Mouse (Mus musculus): ENCODE results near the gene Zscan2. TPM values are rescaled to one million over a fixed set of nuclear protein-coding genes. Genes with fewer than 3 reads are reported as not detected.

Zscan2 gene
- polyA plus RNA-seq, 1 experiment from 2014 or later, result 3.3 TPM

DNA sequence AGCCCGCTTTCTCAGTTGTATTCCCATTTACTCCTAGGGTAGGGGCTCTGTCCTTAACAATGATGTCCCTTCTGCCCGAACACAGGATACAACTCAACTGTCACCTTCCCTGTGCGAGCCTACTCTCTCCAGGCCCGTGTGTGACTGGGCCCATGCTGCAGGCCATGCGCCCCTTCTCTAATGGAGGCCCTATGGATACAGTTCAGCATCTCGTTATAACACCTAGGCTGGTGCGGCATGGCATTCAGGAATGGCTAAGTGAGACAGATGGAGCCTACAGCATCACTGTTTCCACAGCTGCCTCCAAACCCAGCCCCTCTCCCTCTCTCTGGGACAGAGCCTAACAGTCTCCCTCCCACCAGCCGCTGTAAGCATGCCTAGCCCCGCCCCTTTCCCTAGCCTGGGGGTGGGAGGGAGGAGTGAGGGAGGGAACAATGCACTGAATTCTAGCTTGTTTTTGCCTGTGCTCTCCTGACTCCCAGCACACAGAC, 28.3 kb downstream of the Zscan2 start:
- Histone ChIP-seq H3K4me3 (ENCODE audit: low read length) (no peak overlapping the region), H3K4me2 (ENCODE audit: low read length) (no peak overlapping the region), H3K9ac (ENCODE audit: low read depth, low read length) (no peak overlapping the region), H3K36me3 (ENCODE audit: control insufficient read depth, insufficient read depth, low read length) (peaks cover 15% of the 10 kb centered on the region), H3K9me3 (ENCODE audit: control insufficient read depth, low read length) (no peaks in the 10 kb centered on the region), H3K27ac (ENCODE audit: low read depth, low read length) (peak overlapping the region; percentile 19), H3K27me3 (replicated peaks; ENCODE audit: control insufficient read depth, insufficient read depth, low read length) (no peaks in the 10 kb centered on the region), H3K4me1 (ENCODE audit: control insufficient read depth, insufficient read depth, low read depth, low read length) (no peaks in the 10 kb centered on the region; the same call in 1 of the 2 replicates)
- peak; percentile 72 for ATAC-seq
- 38% methylated on average over 9 of the region's 9 CpGs for WGBS

DNA sequence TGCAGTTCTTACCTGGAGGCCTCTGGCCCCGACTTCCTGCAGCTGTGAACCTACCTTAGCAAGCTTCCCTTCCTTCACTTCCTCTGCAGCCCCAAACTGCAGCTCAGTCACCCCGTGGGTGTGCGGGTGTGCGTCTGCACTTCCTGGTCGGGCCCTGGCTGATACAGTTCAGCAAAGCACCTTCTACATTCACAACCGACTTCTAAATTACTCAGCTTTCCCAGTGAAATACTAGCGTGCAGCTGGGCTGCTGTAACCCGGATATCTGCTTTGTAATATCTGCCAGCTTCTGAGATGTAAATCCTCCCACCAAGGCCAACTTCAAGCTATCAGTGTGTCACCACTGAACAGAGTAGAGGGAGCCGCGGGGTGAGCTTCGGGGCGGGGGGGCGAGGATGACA, 29.1 kb downstream of the Zscan2 start:
- ATAC-seq, result no peak

DNA sequence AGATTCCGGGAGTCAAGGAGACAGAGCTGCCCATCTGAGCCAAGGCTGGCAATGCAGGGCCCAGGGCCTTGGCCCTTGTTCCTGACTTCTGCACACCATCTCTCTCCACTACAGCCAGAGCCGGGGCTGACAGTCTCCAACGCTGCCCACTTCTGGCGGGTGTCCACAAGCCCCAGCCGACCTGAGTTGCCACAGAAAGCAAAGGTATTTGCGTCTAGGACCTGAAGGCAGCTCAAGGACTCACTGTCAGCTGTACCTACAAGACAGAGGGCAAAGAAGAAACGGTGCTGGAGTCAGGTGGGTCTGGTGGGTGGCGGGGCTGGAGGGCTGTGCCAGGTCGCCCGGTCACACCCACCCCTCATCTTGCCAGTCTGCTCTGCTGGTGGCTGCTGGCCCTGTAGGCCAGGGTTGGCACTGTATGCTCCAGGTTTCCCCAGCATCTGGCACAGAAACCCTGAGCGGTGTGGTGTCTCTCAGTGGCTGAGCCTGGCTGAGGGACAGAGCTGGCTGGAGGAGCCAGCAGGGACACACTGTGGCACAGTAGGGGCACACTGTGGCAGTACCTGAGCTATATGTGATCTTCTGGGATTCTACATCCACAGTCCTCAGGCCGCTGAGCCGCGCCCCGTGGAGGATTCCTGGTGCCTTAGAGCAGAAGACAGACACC, 32.5 kb downstream of the Zscan2 start:
- no peak for ATAC-seq
- 93% methylated on average over 15 of the region's 15 CpGs for WGBS
- Histone ChIP-seq H3K4me3 (ENCODE audit: low read length) (no peak overlapping the region), H3K9ac (ENCODE audit: low read depth, low read length) (no peak overlapping the region), H3K27ac (ENCODE audit: low read depth, low read length) (no peak overlapping the region; the same call in 1 of the 2 replicates), H3K27me3 (replicated peaks; ENCODE audit: control insufficient read depth, insufficient read depth, low read length) (no peaks in the 10 kb centered on the region), H3K4me2 (ENCODE audit: low read length) (no peak overlapping the region), H3K4me1 (ENCODE audit: control insufficient read depth, insufficient read depth, low read depth, low read length) (no peaks in the 10 kb centered on the region; the same call in 1 of the 2 replicates), H3K36me3 (ENCODE audit: control insufficient read depth, insufficient read depth, low read length) (peaks cover 27% of the 10 kb centered on the region), H3K9me3 (ENCODE audit: control insufficient read depth, low read length) (no peaks in the 10 kb centered on the region)

More for the DNA sequence above, 29.1 kb downstream of the Zscan2 start:
- Histone ChIP-seq H3K4me2 (ENCODE audit: low read length) (no peak overlapping the region), H3K36me3 (ENCODE audit: control insufficient read depth, insufficient read depth, low read length) (peaks cover 15% of the 10 kb centered on the region), H3K4me3 (ENCODE audit: low read length) (no peak overlapping the region), H3K27me3 (replicated peaks; ENCODE audit: control insufficient read depth, insufficient read depth, low read length) (no peaks in the 10 kb centered on the region), H3K27ac (ENCODE audit: low read depth, low read length) (no peak overlapping the region), H3K4me1 (ENCODE audit: control insufficient read depth, insufficient read depth, low read depth, low read length) (no peaks in the 10 kb centered on the region; the same call in 1 of the 2 replicates), H3K9ac (ENCODE audit: low read depth, low read length) (0 out of 2 replicates have a peak overlapping the region, but pooled peaks have one; percentile 2), H3K9me3 (ENCODE audit: control insufficient read depth, low read length) (no peaks in the 10 kb centered on the region)
- WGBS, result 87% methylated on average over 13 of the region's 13 CpGs

DNA sequence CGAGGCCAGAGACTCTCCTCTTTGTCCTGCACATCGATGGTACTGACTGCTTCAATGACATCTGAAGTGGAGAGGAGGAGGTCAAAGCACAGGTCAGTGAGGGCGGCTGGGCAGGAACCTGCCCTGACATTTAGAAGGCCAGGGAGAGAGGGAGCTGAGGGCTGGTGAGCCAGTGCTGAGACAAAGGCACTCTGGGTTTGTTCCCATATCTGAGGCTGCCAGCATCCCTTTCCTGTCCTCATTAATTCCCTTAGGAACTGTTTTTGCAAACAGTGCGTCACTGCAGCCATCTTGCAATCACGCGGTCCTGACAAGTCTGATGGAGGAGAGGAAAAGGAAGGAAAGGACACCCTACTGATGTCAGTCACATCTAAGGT, 33.0 kb downstream of the Zscan2 start:
- Histone ChIP-seq H3K9ac (ENCODE audit: low read depth, low read length) (no peak overlapping the region), H3K9me3 (ENCODE audit: control insufficient read depth, low read length) (no peaks in the 10 kb centered on the region), H3K4me1 (ENCODE audit: control insufficient read depth, insufficient read depth, low read depth, low read length) (no peaks in the 10 kb centered on the region; the same call in 1 of the 2 replicates), H3K27me3 (replicated peaks; ENCODE audit: control insufficient read depth, insufficient read depth, low read length) (no peaks in the 10 kb centered on the region), H3K27ac (ENCODE audit: low read depth, low read length) (no peak overlapping the region; the same call in 1 of the 2 replicates), H3K4me2 (ENCODE audit: low read length) (no peak overlapping the region), H3K36me3 (ENCODE audit: control insufficient read depth, insufficient read depth, low read length) (peaks cover 27% of the 10 kb centered on the region), H3K4me3 (ENCODE audit: low read length) (no peak overlapping the region)
- 69% methylated on average over 6 of the region's 6 CpGs for WGBS
- ATAC-seq, result no peak

DNA sequence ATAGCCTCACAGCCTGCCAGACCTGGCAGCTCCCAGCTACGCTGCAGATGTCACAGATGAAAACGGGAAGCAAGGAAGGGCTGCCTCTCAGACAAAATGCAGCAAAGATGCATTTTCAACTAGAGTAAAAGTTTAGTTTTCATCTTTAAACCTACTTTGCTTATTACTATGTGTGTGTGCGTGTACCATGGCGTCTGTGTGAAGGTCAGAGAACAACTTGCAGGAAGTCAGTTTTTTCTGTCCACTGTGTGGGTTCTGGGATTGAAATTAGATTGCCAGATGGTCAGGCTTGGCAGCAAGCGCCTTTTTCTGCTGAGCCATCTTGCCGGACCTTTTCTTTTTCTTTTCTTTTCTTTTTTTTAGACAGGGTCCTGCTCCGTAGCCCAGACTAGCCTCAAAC, 33.5 kb downstream of the Zscan2 start:
- ATAC-seq, result no peak

DNA sequence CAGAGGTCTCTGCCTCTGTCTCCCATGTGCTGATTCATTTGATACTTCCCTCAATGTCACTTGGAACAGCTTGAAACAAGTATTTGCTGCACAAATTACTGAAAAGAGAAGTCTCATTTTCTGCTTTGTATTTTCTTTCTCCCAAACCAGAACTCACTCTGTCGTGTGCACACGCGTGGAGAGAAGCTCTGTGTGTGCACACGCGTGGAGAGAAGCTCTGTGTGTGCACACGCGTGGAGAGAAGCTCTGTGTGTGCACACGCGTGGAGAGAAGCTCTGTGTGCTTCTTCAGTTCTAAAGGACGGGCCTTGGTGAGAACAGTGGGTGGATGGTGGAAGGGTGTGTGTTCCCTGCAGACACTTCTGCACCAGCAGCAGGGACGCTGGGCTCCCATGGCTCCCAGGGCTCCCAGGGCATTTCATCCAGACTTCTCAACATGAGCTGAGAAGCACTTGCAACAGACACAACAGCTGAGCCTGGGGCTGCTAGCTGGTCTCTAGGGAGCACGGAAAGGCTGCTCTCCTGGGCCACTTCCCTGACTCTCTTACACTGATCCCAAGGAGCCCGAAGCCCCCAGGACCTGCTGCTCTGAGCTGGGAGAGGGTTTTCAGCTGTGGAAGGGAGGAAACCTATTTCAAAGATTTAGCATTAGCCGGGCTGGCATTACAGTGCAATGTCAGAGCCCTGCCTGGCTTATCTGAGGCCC, 34.2 kb downstream of the Zscan2 start:
- H3K4me3 ChIP-seq (ENCODE audit: low read length), result no peak overlapping the region
- no peak overlapping the region for H3K27ac ChIP-seq (ENCODE audit: low read depth, low read length)
- no peak overlapping the region for H3K9ac ChIP-seq (ENCODE audit: low read depth, low read length)
- 93% methylated on average over 14 of the region's 14 CpGs for WGBS
- ATAC-seq, result no peak
- H3K27me3 ChIP-seq (replicated peaks; ENCODE audit: control insufficient read depth, insufficient read depth, low read length), result no peaks in the 10 kb centered on the region
- no peak overlapping the region for H3K4me2 ChIP-seq (ENCODE audit: low read length)
- no peaks in the 10 kb centered on the region for H3K9me3 ChIP-seq (ENCODE audit: control insufficient read depth, low read length)
- peaks cover 27% of the 10 kb centered on the region for H3K36me3 ChIP-seq (ENCODE audit: control insufficient read depth, insufficient read depth, low read length)
- peaks cover 3% of the 10 kb centered on the region; the same call in 1 of the 2 replicates for H3K4me1 ChIP-seq (ENCODE audit: control insufficient read depth, insufficient read depth, low read depth, low read length)

More for the DNA sequence above, 33.5 kb downstream of the Zscan2 start:
- no peaks in the 10 kb centered on the region for H3K4me1 ChIP-seq (ENCODE audit: control insufficient read depth, insufficient read depth, low read depth, low read length)
- H3K27me3 ChIP-seq (replicated peaks; ENCODE audit: control insufficient read depth, insufficient read depth, low read length), result no peaks in the 10 kb centered on the region
- no peak overlapping the region for H3K9ac ChIP-seq (ENCODE audit: low read depth, low read length)
- H3K4me2 ChIP-seq (ENCODE audit: low read length), result no peak overlapping the region
- WGBS, result 78% methylated on average over 7 of the region's 7 CpGs
- H3K4me3 ChIP-seq (ENCODE audit: low read length), result no peak overlapping the region
- peaks cover 27% of the 10 kb centered on the region for H3K36me3 ChIP-seq (ENCODE audit: control insufficient read depth, insufficient read depth, low read length)
- no peak overlapping the region for H3K27ac ChIP-seq (ENCODE audit: low read depth, low read length)
- no peaks in the 10 kb centered on the region for H3K9me3 ChIP-seq (ENCODE audit: control insufficient read depth, low read length)

DNA sequence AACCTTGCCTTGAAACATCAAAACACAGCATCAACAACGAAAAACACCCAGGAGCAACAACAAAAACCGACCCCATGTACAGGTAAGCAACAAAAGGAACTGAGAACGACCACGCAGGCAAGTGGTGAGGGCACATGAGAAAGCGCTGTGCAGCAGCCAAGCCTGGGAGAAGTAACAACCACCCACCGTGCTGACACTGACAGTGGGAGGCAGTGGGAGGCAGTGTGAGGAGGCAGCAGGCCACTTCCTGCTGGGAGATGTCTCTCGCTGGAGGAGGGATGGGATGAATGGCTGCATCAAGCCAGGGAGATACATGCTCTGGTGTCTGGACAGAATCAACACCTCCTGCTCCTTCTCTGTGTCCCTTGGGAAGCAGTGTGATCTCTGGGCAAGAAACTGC, 36.4 kb downstream of the Zscan2 start:
- WGBS, result 87% methylated on average over 7 of the region's 7 CpGs
- no peaks in the 10 kb centered on the region for H3K9me3 ChIP-seq (ENCODE audit: control insufficient read depth, low read length)
- peaks cover 19% of the 10 kb centered on the region for H3K36me3 ChIP-seq (ENCODE audit: control insufficient read depth, insufficient read depth, low read length)

DNA sequence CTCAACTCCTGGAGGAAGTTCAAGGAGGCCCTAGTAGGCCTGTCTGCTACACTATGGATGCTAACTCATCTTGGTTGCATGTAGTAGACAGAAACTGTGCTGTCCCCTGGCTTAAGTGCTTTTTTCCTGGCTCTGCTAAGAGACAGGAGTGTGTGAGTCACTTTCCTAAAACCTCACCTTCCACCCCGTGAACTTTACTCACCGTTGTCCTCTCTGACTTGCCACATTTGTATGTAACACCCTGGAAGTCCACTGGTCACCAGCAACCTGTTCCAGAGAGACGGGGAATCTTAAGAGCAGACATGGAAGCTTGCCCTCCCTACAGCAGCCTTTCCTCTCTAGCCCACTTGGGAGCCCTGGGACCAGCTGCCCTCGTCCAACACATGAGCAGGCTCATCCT, 37.0 kb downstream of the Zscan2 start:
- WGBS, result 92% methylated on average over 4 of the region's 4 CpGs
- Histone ChIP-seq H3K27ac (ENCODE audit: low read depth, low read length) (no peak overlapping the region), H3K9ac (ENCODE audit: low read depth, low read length) (no peak overlapping the region), H3K27me3 (replicated peaks; ENCODE audit: control insufficient read depth, insufficient read depth, low read length) (no peaks in the 10 kb centered on the region), H3K4me2 (ENCODE audit: low read length) (no peak overlapping the region), H3K36me3 (ENCODE audit: control insufficient read depth, insufficient read depth, low read length) (peaks cover 14% of the 10 kb centered on the region), H3K4me1 (ENCODE audit: control insufficient read depth, insufficient read depth, low read depth, low read length) (peaks cover 14% of the 10 kb centered on the region), H3K4me3 (ENCODE audit: low read length) (no peak overlapping the region), H3K9me3 (ENCODE audit: control insufficient read depth, low read length) (no peaks in the 10 kb centered on the region)
- ATAC-seq, result no peak

More for the DNA sequence above, 36.4 kb downstream of the Zscan2 start:
- Histone ChIP-seq H3K4me3 (ENCODE audit: low read length) (no peak overlapping the region), H3K4me2 (ENCODE audit: low read length) (no peak overlapping the region), H3K27me3 (replicated peaks; ENCODE audit: control insufficient read depth, insufficient read depth, low read length) (no peaks in the 10 kb centered on the region), H3K4me1 (ENCODE audit: control insufficient read depth, insufficient read depth, low read depth, low read length) (peaks cover 14% of the 10 kb centered on the region), H3K9ac (ENCODE audit: low read depth, low read length) (no peak overlapping the region), H3K27ac (ENCODE audit: low read depth, low read length) (no peak overlapping the region)
- no peak for ATAC-seq

DNA sequence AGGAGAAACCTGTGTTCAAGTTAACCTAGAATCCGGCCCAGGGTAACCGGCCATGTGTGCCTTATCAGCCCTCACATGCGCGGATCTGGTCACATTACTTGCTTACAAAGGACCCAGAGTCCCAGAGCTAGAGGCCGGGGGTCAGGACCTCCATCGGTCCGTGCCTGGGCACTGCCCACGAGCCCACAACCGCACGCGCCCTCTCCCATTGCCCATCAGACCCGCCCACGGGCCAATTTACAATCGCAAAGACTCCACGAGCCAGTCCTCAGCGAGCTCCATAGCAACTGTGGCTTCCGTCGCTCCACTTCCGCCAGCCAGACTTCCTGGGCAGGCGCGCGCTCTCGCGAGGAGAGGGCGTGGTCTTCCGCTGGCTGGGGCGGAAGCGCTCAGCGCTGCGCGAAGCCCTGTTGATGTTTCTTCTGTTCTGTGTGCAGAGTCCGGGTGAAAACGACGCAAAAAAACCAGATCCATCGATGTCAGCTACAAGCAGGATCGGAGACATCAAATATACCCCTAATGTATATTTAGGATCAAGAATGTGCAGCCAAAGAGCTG, 40.3 kb downstream of the Zscan2 start, which contains the start of gene Wdr73:
Gene Wdr73, minus strand, starts transcription at position 326 of the 558 bp plus-strand sequence.
- H3K9me3 ChIP-seq (ENCODE audit: control insufficient read depth, low read length), result no peaks in the 10 kb centered on the region
- WGBS, result under 1% methylated on average over 36 of the region's 36 CpGs
- peaks cover 10% of the 10 kb centered on the region for H3K36me3 ChIP-seq (ENCODE audit: control insufficient read depth, insufficient read depth, low read length)
- H3K9ac ChIP-seq (ENCODE audit: low read depth, low read length), result peak within 1 kb of the TSS; percentile 68
- no peaks in the 10 kb centered on the region for H3K27me3 ChIP-seq (replicated peaks; ENCODE audit: control insufficient read depth, insufficient read depth, low read length)
- ATAC-seq, result peak; percentile 95
- peak within 1 kb of the TSS; percentile 64 for H3K4me3 ChIP-seq (ENCODE audit: low read length)
- H3K4me2 ChIP-seq (ENCODE audit: low read length), result peak within 1 kb of the TSS; percentile 83
- H3K4me1 ChIP-seq (ENCODE audit: control insufficient read depth, insufficient read depth, low read depth, low read length), result peaks cover 26% of the 10 kb centered on the region
- H3K27ac ChIP-seq (ENCODE audit: low read depth, low read length), result peak within 1 kb of the TSS; percentile 65

Data from hindbrain, embryonic 16.5 days (tissue).